Mouse (Mus musculus): ENCODE results near the gene Nf1. TPM values are rescaled to one million over a fixed set of nuclear protein-coding genes. Genes with fewer than 3 reads are reported as not detected.

The Nf1 gene
- polyA plus RNA-seq, 1 experiment from 2014 or later: 7.0 TPM

- Histone ChIP-seq H3K4me3 (no peak overlapping the region), H3K4me1 (peaks cover 20% of the 10 kb centered on the region), H3K36me3 (replicated peaks) (no peaks in the 10 kb centered on the region), H3K9ac (no peak overlapping the region), H3K27me3 (replicated peaks) (no peaks in the 10 kb centered on the region), H3K4me2 (no peak overlapping the region), H3K27ac (no peak overlapping the region), H3K9me3 (no peaks in the 10 kb centered on the region)
- no peak for ATAC-seq (replicated peaks)
- 89% methylated on average over 5 of the region's 5 CpGs for WGBS
Observed at GRCm38 (mm10) chr11:79336722-79337267, 2.7 kb upstream of the Nf1 start.

GRCm38 (mm10) chr11:79338621-79339020, 872 bp upstream of the Nf1 start:
- peak overlapping the region; percentile 98; the same call in 1 of the 2 replicates for H3K9ac ChIP-seq

GRCm38 (mm10) chr11:79339808-79340781, 602 bp downstream of the Nf1 start:
- under 1% methylated on average over 39 of the region's 63 CpGs for WGBS
- Histone ChIP-seq H3K4me2 (peak overlapping the region; percentile 78), H3K9me3 (no peaks in the 10 kb centered on the region), H3K27ac (peak overlapping the region; percentile 94), H3K9ac (peak overlapping the region; percentile 98), H3K27me3 (replicated peaks) (no peaks in the 10 kb centered on the region), H3K4me1 (peaks cover 20% of the 10 kb centered on the region), H3K4me3 (peak overlapping the region; percentile 93), H3K36me3 (replicated peaks) (no peaks in the 10 kb centered on the region)
- ATAC-seq (replicated peaks): peak; percentile 81

More at GRCm38 (mm10) chr11:79338621-79339020, 872 bp upstream of the Nf1 start:
- H3K36me3 ChIP-seq (replicated peaks): no peaks in the 10 kb centered on the region
- peak overlapping the region; percentile 93 for H3K4me3 ChIP-seq
- H3K27me3 ChIP-seq (replicated peaks): no peaks in the 10 kb centered on the region
- WGBS: 51% methylated on average over 4 of the region's 4 CpGs
- no peaks in the 10 kb centered on the region for H3K9me3 ChIP-seq
- H3K4me1 ChIP-seq: peaks cover 20% of the 10 kb centered on the region
- peak overlapping the region; percentile 94; the same call in 1 of the 2 replicates for H3K27ac ChIP-seq
- peak overlapping the region; percentile 78 for H3K4me2 ChIP-seq
- ATAC-seq (replicated peaks): no peak

GRCm38 (mm10) chr11:79356995-79357394, 17.5 kb downstream of the Nf1 start:
- no peak overlapping the region for H3K4me3 ChIP-seq
- no peaks in the 10 kb centered on the region for H3K27me3 ChIP-seq (replicated peaks)
- no peak overlapping the region for H3K4me2 ChIP-seq
- no peak for ATAC-seq (replicated peaks)
- WGBS: 90% methylated on average over 3 of the region's 3 CpGs
- H3K9me3 ChIP-seq: no peaks in the 10 kb centered on the region
- H3K27ac ChIP-seq: no peak overlapping the region
- H3K36me3 ChIP-seq (replicated peaks): no peaks in the 10 kb centered on the region
- peaks cover 4% of the 10 kb centered on the region; the same call in 1 of the 2 replicates for H3K4me1 ChIP-seq
- no peak overlapping the region for H3K9ac ChIP-seq

- Histone ChIP-seq H3K27ac (no peak overlapping the region), H3K9me3 (no peaks in the 10 kb centered on the region), H3K27me3 (replicated peaks) (no peaks in the 10 kb centered on the region), H3K9ac (no peak overlapping the region), H3K4me2 (no peak overlapping the region), H3K36me3 (replicated peaks) (no peaks in the 10 kb centered on the region), H3K4me1 (peaks cover 4% of the 10 kb centered on the region; the same call in 1 of the 2 replicates), H3K4me3 (no peak overlapping the region)
- ATAC-seq (replicated peaks): peak; percentile 60; the same call in 1 of the 2 replicates
- WGBS: 97% methylated on average over 1 of the region's 1 CpGs
Observed at GRCm38 (mm10) chr11:79357397-79357796, 17.9 kb downstream of the Nf1 start.

- H3K27ac ChIP-seq: no peak overlapping the region
- no peaks in the 10 kb centered on the region for H3K27me3 ChIP-seq (replicated peaks)
- H3K36me3 ChIP-seq (replicated peaks): no peaks in the 10 kb centered on the region
- no peaks in the 10 kb centered on the region for H3K9me3 ChIP-seq
- no peak overlapping the region for H3K4me2 ChIP-seq
- H3K4me3 ChIP-seq: no peak overlapping the region
- peaks cover 3% of the 10 kb centered on the region; the same call in 1 of the 2 replicates for H3K4me1 ChIP-seq
- WGBS: 88% methylated on average over 3 of the region's 3 CpGs
- H3K9ac ChIP-seq: no peak overlapping the region
- no peak for ATAC-seq (replicated peaks)
Observed at GRCm38 (mm10) chr11:79364956-79365355, 25.5 kb downstream of the Nf1 start.

- Histone ChIP-seq H3K36me3 (replicated peaks) (no peaks in the 10 kb centered on the region), H3K27me3 (replicated peaks) (no peaks in the 10 kb centered on the region), H3K4me3 (no peak overlapping the region), H3K4me2 (no peak overlapping the region), H3K4me1 (peaks cover 3% of the 10 kb centered on the region; the same call in 1 of the 2 replicates), H3K9me3 (no peaks in the 10 kb centered on the region), H3K27ac (no peak overlapping the region), H3K9ac (no peak overlapping the region)
- WGBS: 43% methylated on average over 8 of the region's 8 CpGs
- ATAC-seq (replicated peaks): no peak
Observed at GRCm38 (mm10) chr11:79366284-79366683, 26.8 kb downstream of the Nf1 start.

GRCm38 (mm10) chr11:79373031-79373430, 33.5 kb downstream of the Nf1 start:
- H3K4me3 ChIP-seq: no peak overlapping the region
- no peaks in the 10 kb centered on the region for H3K9me3 ChIP-seq
- no peaks in the 10 kb centered on the region for H3K36me3 ChIP-seq (replicated peaks)
- no peak overlapping the region for H3K27ac ChIP-seq
- 95% methylated on average over 4 of the region's 4 CpGs for WGBS
- no peak for ATAC-seq (replicated peaks)
- no peaks in the 10 kb centered on the region for H3K4me1 ChIP-seq
- H3K27me3 ChIP-seq (replicated peaks): no peaks in the 10 kb centered on the region
- H3K4me2 ChIP-seq: no peak overlapping the region
- no peak overlapping the region for H3K9ac ChIP-seq

- H3K4me2 ChIP-seq: no peak overlapping the region
- 65% methylated on average over 3 of the region's 3 CpGs for WGBS
Observed at GRCm38 (mm10) chr11:79398336-79398735, 58.8 kb downstream of the Nf1 start.

GRCm38 (mm10) chr11:79403625-79404319, 64.3 kb downstream of the Nf1 start:
- ATAC-seq (replicated peaks): no peak
- no peak overlapping the region for H3K4me3 ChIP-seq
- 0 out of 2 replicates have a peak, but pooled peaks cover 3% of the 10 kb centered on the region for H3K36me3 ChIP-seq (replicated peaks)
- WGBS: 97% methylated on average over 6 of the region's 6 CpGs
- H3K9ac ChIP-seq: no peak overlapping the region
- no peaks in the 10 kb centered on the region for H3K4me1 ChIP-seq
- no peaks in the 10 kb centered on the region for H3K9me3 ChIP-seq
- no peaks in the 10 kb centered on the region for H3K27me3 ChIP-seq (replicated peaks)
- no peak overlapping the region for H3K27ac ChIP-seq
- no peak overlapping the region for H3K4me2 ChIP-seq

More at GRCm38 (mm10) chr11:79398336-79398735, 58.8 kb downstream of the Nf1 start:
- ATAC-seq (replicated peaks): no peak
- Histone ChIP-seq H3K9ac (no peak overlapping the region), H3K4me1 (no peaks in the 10 kb centered on the region), H3K4me3 (no peak overlapping the region), H3K27me3 (replicated peaks) (no peaks in the 10 kb centered on the region), H3K9me3 (no peaks in the 10 kb centered on the region), H3K36me3 (replicated peaks) (no peaks in the 10 kb centered on the region), H3K27ac (no peak overlapping the region)

GRCm38 (mm10) chr11:79413761-79414513, 74.4 kb downstream of the Nf1 start:
- WGBS: 82% methylated on average over 7 of the region's 7 CpGs
- no peak overlapping the region for H3K9ac ChIP-seq
- no peak overlapping the region for H3K4me2 ChIP-seq
- no peaks in the 10 kb centered on the region for H3K27me3 ChIP-seq (replicated peaks)
- no peak overlapping the region for H3K4me3 ChIP-seq
- H3K4me1 ChIP-seq: no peaks in the 10 kb centered on the region
- no peak overlapping the region for H3K27ac ChIP-seq
- peaks cover 3% of the 10 kb centered on the region; the same call in 1 of the 2 replicates for H3K36me3 ChIP-seq (replicated peaks)
- H3K9me3 ChIP-seq: no peaks in the 10 kb centered on the region
- no peak for ATAC-seq (replicated peaks)
